Mouse (Mus musculus): ENCODE data around the gene Stx18.
A peak's percentile ranks its signal among the peaks of the same experiment; 100 is the strongest.

Gene Stx18

GRCm38 (mm10) chr5:38140893-38141292 lies 102.4 kb downstream of the Stx18 start:
- no peak for DNase-seq

DNA sequence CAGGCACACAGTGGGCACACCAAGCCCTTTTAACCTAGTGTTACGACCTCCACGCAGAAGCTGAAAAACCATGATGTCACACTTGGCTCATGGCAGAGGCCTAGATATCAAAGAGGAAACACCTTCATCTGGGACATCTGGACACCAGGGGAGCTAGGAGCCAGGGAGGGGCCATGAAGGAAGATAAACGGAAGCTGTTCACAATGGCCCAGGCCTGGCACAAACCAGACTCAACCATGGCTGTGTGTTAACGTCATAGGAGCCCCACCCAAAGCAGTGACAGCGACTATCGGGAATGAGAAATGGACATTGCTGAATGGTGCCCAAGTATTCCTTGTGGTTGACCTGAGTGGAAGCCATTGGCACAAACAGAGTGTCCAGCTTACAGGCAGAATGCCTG lies 108.0 kb downstream of the Stx18 start:
- DNase-seq, result no peak

- peak in 1 of 2 experiments; percentile 34 for DNase-seq
These were observed 112.7 kb downstream of the Stx18 start for GRCm38 (mm10) chr5:38151264-38151663.

DNA sequence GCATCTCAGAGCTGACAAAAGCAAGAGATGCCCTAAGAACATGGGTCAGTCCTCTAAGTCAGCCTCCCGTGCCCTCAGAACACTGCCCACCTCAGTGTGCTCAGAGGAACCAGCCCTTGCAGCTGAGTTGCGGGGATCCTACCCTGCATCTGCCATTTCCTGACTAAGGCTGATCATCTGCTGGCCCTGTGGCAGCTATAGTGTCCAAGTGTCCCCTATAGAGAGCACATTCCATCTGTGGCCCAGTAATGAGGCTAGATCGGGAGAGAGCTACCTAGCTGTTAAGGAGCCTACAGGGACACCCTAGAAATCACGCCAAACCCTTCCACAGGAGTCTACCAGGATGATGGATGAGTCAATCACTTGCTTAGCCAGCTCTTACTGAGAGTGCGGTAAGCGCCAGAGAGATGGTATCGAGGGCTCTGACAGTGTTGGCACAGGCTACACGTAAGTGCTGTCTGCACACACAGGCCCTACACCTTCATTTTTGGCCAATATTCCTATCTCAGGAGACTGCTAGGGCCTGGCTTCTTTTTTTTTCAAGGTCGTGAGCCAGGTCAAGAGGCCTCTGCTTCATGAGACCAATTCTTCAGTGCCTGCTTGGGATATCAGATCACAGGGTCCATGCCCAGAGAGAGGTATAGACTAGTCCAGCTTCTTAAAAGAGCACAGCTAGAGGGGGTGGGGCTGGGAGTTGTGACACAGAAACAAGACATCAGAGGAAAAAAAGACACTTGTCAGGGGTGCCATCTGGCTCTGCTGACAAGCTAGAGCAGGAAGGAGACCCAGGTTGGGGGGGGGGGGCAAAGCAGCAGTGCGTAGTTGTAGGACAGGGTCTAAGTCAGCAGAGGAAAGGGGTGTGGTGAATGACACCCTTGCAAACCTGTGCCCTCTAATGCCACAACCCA lies 113.9 kb downstream of the Stx18 start:
- DNase-seq, result peak; percentile 43 to 60

GRCm38 (mm10) chr5:38153636-38154035 lies 115.1 kb downstream of the Stx18 start:
- peak; percentile 52 to 62 for DNase-seq

GRCm38 (mm10) chr5:38157481-38158020 lies 119.0 kb downstream of the Stx18 start:
- peak; percentile 47 to 50 for DNase-seq

- peak; percentile 25 to 27 for DNase-seq
These were observed 120.0 kb downstream of the Stx18 start for GRCm38 (mm10) chr5:38158501-38158946.

DNA sequence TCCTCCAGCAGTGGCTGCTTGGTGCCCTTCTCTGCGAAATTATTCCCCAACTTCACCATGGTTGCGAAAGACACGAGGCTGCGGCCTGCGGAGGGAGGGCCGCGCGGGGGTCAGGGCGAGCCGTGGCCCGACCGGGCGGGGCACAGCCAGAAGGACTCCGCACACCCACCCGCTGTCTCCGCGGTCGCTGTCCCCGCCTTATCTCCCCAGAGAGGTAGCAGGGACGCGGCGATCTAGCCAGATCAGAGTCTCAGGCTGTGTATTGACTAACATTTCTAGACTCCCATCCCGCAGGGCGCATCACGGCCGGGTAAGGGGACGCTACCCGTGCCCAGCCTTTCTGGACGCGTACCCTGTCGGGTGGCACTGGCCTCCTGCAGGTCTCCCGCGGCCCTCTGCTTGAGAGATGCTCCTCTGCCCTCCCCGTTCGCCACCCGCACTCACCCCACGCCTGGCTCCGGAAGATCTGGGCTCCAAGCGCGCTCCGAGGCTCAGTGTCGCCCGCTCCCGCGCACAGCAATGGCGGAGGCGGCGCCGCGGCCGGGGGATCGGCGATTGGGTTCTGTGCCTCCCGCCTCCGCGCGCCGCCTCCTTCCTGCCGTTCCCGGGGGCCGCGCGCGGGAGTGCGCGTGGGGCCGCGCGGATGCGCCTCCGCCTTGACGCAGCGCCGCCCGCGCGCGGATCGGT lies 120.5 kb downstream of the Stx18 start:
- peak; percentile 82 to 88 for DNase-seq

DNA sequence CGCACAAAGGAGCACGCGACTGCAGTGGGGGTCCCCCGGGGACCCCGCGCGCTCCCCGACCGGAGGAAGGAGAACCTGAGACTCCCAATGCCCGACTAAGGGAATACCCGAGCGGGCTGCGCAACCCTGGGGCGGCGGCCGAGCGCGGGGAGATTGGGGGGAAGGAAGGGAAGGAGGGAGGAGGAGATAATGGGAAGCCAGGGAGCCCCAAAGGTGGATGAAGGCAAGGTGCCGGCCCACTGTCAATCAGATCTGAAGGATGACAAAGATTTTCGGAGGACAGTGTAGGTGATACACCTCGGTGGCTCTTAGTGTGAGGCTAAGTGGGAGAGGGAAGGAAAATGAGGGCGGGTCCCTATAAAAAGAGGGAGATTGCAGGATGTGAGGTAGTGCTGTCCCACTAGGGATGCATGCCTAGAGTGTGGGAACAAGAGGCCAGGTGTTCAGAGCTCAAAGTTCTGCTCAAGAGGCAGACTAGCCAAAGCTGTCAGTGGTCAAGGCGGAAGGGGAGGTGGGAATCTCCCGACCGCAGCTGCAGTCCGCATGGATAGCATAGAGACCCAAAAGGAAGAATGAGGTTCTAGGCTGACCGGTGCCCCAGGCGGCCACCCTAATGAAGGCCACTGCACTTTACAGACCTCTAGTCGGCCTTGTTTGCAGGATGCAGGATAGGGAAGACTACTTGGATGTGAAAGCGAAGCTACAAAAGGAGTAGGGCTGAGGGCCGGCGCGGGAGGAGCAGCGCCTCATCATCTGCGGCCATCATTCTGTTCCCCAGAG lies 121.3 kb downstream of the Stx18 start, which contains the start of gene Nsg1:
Gene Nsg1, minus strand, starts transcription at position 274 of the 780 bp plus-strand sequence.
- DNase-seq, result peak in 1 of 2 experiments; percentile 37

DNA sequence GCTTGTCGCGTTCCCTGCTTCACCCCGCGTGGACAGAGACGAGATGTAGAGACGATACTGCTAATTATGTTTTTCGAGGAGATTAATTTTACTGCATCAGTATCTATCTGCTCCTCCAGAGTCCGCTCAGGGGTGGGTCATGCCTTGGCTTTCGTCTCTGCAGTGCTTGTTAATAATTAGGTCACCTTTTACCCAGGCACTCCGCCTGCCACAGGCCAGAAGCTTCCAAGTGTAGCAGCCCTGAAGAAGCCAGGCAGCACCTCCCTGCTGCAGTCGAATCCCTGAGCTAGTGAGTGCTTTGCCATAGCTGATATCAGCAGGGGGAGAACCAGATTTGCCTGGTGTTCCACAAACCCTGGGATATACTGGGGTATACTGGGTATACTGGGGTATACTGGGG lies 130.0 kb downstream of the Stx18 start:
- DNase-seq, result peak in 1 of 2 experiments; percentile 13

- no peak for DNase-seq
These were observed 135.2 kb downstream of the Stx18 start for GRCm38 (mm10) chr5:38173766-38174165.

- DNase-seq, result no peak
These were observed 135.8 kb downstream of the Stx18 start for GRCm38 (mm10) chr5:38174256-38174912.

DNA sequence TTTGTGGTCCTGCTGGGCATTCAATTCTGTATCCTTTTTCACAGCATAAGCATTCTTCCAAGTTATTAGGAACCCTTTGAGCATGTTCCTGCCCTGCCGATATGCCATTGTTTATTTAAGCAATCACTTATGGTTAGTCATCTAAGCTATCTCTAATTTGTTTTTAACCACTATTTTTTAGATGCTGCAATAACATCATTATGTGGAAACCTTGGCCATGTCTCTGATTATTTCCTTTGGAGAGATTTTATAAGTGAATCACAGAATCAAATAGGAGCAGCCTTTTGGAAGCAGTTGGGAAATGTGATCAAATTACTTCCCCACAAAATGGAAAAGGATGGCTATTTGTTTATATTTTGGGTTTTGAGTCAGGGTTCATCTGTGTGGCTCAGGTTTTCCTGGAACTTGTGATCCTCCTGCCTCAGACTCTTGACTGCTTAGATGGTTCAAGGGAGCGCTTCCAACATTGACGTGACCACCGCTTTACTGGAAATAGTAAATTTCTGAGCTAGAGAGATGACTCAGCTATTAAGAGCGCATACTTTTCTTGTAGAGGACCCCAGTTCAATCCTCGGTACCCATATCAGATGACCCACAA lies 146.2 kb downstream of the Stx18 start:
- DNase-seq, result no peak

- no peak for DNase-seq
These were observed 148.5 kb downstream of the Stx18 start for GRCm38 (mm10) chr5:38187006-38187405.
